Mouse (Mus musculus): Measurements from ENCODE around the gene Wfdc10.

- TF ChIP-seq CTCF (IDR thresholded peaks at IDR 0.05; ENCODE audit: low read depth, low read length) (no peak), POLR2A (IDR thresholded peaks at IDR 0.05; ENCODE audit: extremely low read depth, insufficient read depth, low read length) (no peak)
Measured at GRCm38 (mm10) chr2:164664851-164665250, 9.0 kb downstream of the Wfdc10 start.

Data from liver, adult 2 months (tissue).